Mouse (Mus musculus) liver, adult 2 months (tissue): Measurements from ENCODE around the gene Colgalt2.

Source experiments
- CTCF ChIP-seq: fragments of 200-500 bp; IDR thresholded peaks from 2 replicates; pipeline ENCODE4 v1.5.1; 2011; ENCODE audit warnings: low read depth, low read length, control low read depth
- POLR2A ChIP-seq: fragments of 200-500 bp; IDR thresholded peaks from 2 replicates; pipeline ENCODE4 v1.6.1; 2011; ENCODE audit warnings: low read length, control low read depth; ENCODE audit not compliant: insufficient read depth; ENCODE audit errors: extremely low read depth

DNA sequence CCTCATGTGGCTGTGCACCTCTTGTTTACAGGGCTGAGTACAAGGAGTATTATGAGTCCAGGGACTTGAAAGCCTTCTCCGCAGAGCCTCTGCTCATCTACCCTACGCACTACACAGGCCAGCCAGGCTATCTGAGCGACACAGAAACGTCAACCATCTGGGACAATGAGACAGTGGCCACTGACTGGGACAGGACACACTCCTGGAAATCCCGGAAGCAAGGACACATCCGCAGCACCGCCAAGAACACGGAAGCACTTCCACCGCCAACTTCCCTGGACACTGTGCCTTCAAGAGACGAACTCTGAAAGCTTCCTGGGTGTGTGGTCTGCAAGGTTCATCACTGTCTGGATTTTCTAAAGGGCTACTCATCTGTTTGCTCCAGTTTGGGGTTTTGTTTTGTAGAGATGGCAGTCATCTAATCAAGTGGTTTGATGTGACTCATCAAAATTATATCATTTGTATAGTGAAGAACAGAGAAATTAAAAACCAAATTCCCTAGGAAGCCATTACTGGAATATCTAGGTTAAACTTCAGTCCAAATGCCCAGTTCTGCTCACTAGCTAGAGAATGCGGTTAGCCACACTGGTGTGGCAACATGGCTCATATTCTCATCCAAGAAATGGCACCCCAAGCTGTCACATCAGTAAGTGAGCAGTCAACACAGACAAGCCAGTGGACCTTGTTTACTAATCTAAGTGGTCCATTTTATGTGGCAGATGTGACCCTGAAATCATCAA, 109.0 kb downstream of the Colgalt2 start:
- TF ChIP-seq POLR2A (no peak), CTCF (no peak)
